Mouse (Mus musculus) MEL-GATA-1-ER (cell line): ENCODE results near the gene Wipf3.

Experiments used
- DNase-seq: peaks from one replicate; pipeline ENCODE4 v3.0.0-alpha.2; 2012; ENCODE audit warnings: low read depth; ENCODE audit errors: extremely low read depth

The Wipf3 gene

GRCm38 (mm10) chr6:54432191-54432590 lies 2.8 kb downstream of the Wipf3 start:
- no peak for DNase-seq

- DNase-seq: no peak
These were observed 3.6 kb downstream of the Wipf3 start for GRCm38 (mm10) chr6:54432806-54433545.

GRCm38 (mm10) chr6:54434171-54434570 lies 4.8 kb downstream of the Wipf3 start:
- no peak for DNase-seq

GRCm38 (mm10) chr6:54435663-54436062 lies 6.3 kb downstream of the Wipf3 start:
- DNase-seq: no peak

GRCm38 (mm10) chr6:54436286-54436685 lies 6.9 kb downstream of the Wipf3 start:
- no peak for DNase-seq

GRCm38 (mm10) chr6:54438510-54438909 lies 9.1 kb downstream of the Wipf3 start:
- DNase-seq: no peak

- no peak for DNase-seq
These were observed 11.3 kb downstream of the Wipf3 start for GRCm38 (mm10) chr6:54440658-54441057.

- no peak for DNase-seq
These were observed 14.3 kb downstream of the Wipf3 start for GRCm38 (mm10) chr6:54443657-54444056.

GRCm38 (mm10) chr6:54444086-54444485 lies 14.7 kb downstream of the Wipf3 start:
- no peak for DNase-seq

- DNase-seq: no peak
These were observed 15.9 kb downstream of the Wipf3 start for GRCm38 (mm10) chr6:54445249-54445818.

GRCm38 (mm10) chr6:54447353-54447752 lies 17.9 kb downstream of the Wipf3 start:
- DNase-seq: no peak

- no peak for DNase-seq
These were observed 30.3 kb downstream of the Wipf3 start for GRCm38 (mm10) chr6:54459661-54460060.

GRCm38 (mm10) chr6:54460172-54460914 lies 30.9 kb downstream of the Wipf3 start:
- DNase-seq: no peak

- DNase-seq: no peak
These were observed 31.7 kb downstream of the Wipf3 start for GRCm38 (mm10) chr6:54460915-54461671.

GRCm38 (mm10) chr6:54462766-54463165 lies 33.4 kb downstream of the Wipf3 start:
- DNase-seq: no peak

GRCm38 (mm10) chr6:54463701-54464458 lies 34.5 kb downstream of the Wipf3 start:
- DNase-seq: no peak

GRCm38 (mm10) chr6:54464926-54465325 lies 35.5 kb downstream of the Wipf3 start:
- DNase-seq: no peak

GRCm38 (mm10) chr6:54467371-54467770 lies 38.0 kb downstream of the Wipf3 start:
- no peak for DNase-seq

- no peak for DNase-seq
These were observed 42.5 kb downstream of the Wipf3 start for GRCm38 (mm10) chr6:54471866-54472265.

GRCm38 (mm10) chr6:54472846-54473715 lies 43.7 kb downstream of the Wipf3 start:
- DNase-seq: no peak
